Mouse (Mus musculus): ENCODE measurements around the gene Sncg. TPM values are rescaled to one million over a fixed set of nuclear protein-coding genes. Genes with fewer than 3 reads are reported as not detected.

Gene Sncg
- polyA plus RNA-seq, 1 experiment = 6.6 TPM

DNA sequence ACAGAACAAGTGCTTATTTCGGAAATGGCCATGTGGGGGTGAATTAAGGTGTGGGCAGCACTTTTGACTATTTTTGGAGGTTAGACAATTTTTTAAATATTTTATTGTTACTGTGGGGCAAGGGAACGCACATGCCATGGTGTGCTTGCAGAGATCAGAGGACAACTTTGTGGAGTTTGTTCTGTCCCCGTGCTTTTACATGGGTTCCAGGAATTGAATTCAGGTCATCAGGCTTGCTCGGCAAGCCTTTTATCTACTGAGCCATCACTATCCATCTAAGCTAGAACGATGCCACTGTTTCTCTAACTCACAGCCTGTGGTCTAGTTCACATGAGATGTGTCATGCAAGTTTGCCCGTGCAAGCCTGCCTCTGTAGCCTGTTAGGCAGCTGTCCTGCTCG, 26.3 kb downstream of the Sncg start:
- TF ChIP-seq CTCF (IDR thresholded peaks at IDR 0.05; ENCODE audit: borderline replicate concordance, insufficient read depth, low read length) (no peak), POLR2A (IDR thresholded peaks at IDR 0.05; ENCODE audit: low read depth, low read length) (no peak)
- H3K27ac ChIP-seq (ENCODE audit: insufficient read depth, low read length) = no peak overlapping the region
- H3K4me1 ChIP-seq (ENCODE audit: control insufficient read depth, insufficient read depth, low read length) = 0 out of 2 replicates have a peak, but pooled peaks cover 3% of the 10 kb centered on the region
- H3K4me3 ChIP-seq (ENCODE audit: insufficient read depth, low read length) = no peak overlapping the region

DNA sequence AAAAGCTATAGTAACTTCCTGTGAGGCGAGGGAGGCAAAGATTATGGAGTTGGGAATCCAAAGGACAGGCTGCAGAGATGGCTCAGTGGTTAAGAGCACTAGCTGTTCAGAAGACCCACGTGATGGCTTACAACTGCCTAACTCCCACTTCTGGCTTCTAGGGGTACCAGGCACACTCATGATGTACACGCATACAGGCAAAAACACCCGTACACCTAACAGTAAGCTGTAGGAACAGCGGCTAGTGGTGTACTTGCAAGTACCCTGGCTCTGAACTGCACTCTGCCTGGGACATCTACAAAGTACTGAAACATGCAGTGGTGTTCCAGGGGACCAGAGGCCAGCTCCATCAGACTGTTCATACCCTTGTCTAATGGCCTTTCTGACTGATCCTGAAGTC, 27.5 kb downstream of the Sncg start:
- no peak overlapping the region for H3K27ac ChIP-seq (ENCODE audit: insufficient read depth, low read length)
- 0 out of 2 replicates have a peak, but pooled peaks cover 3% of the 10 kb centered on the region for H3K4me1 ChIP-seq (ENCODE audit: control insufficient read depth, insufficient read depth, low read length)
- TF ChIP-seq POLR2A (IDR thresholded peaks at IDR 0.05; ENCODE audit: low read depth, low read length) (no peak), CTCF (IDR thresholded peaks at IDR 0.05; ENCODE audit: borderline replicate concordance, insufficient read depth, low read length) (no peak)
- no peak overlapping the region for H3K4me3 ChIP-seq (ENCODE audit: insufficient read depth, low read length)

DNA sequence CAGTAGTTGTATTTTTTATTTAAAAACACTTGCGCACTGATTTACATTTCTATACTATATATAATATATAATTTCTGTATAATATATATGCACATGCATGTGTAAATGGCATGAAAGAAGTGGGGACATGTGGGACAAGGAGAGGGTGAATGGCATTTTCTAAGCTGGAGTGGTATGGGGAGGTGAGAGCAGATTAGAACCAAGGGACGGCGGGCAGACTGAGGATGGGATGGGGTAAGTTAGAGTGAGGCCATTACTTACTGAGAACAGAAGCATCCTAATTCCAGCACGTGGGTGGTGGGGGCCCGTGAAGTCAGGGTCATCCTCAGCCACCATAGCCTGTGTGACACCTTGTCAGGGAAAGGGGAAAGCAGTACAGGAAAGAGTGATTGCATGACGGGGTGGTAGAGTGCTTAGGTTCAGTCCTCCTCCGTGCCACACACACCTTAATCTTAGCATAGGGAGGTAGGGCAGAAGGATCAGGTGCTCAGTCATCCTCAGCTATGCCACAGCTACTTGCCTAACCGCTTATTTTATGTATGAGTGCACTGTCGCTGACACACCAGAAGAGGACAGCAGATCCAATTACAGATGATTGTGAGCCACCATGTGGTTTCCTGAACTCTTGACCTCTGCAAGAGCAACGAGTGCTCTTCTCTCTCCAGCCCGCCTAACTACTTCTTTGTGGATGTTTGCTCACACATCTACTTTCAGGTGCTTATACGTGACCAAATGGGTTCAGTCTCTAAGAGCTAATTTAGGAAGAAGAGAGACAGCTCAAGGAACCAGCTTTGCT, 28.6 kb downstream of the Sncg start:
- TF ChIP-seq POLR2A (IDR thresholded peaks at IDR 0.05; ENCODE audit: low read depth, low read length) (no peak), CTCF (IDR thresholded peaks at IDR 0.05; ENCODE audit: borderline replicate concordance, insufficient read depth, low read length) (no peak)
- Histone ChIP-seq H3K4me3 (ENCODE audit: insufficient read depth, low read length) (no peak overlapping the region), H3K4me1 (ENCODE audit: control insufficient read depth, insufficient read depth, low read length) (0 out of 2 replicates have a peak, but pooled peaks cover 3% of the 10 kb centered on the region), H3K27ac (ENCODE audit: insufficient read depth, low read length) (no peak overlapping the region)

DNA sequence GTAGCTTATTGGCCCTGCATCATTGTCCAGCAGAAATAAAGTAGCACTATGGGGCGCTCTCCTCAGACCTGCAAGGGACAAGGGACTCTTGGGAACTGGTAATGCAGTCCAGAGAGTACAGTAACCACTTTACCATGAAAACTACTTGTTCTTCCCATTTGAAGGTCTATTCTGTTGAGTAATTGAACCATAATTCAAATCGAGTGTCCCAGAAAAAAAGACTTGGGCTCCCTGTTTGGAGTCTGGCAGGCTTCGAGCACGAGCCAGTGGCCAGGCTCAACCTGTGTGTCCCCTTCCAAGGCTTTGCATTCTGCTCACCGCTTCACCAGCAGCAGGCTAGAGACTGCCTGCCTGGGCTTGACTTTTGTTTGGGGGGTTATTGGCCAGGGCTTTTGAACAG, 30.2 kb downstream of the Sncg start:
- no peak overlapping the region for H3K27ac ChIP-seq (ENCODE audit: insufficient read depth, low read length)
- H3K4me3 ChIP-seq (ENCODE audit: insufficient read depth, low read length) = no peak overlapping the region
- TF ChIP-seq POLR2A (IDR thresholded peaks at IDR 0.05; ENCODE audit: low read depth, low read length) (no peak), CTCF (IDR thresholded peaks at IDR 0.05; ENCODE audit: borderline replicate concordance, insufficient read depth, low read length) (no peak)
- 0 out of 2 replicates have a peak, but pooled peaks cover 3% of the 10 kb centered on the region for H3K4me1 ChIP-seq (ENCODE audit: control insufficient read depth, insufficient read depth, low read length)

DNA sequence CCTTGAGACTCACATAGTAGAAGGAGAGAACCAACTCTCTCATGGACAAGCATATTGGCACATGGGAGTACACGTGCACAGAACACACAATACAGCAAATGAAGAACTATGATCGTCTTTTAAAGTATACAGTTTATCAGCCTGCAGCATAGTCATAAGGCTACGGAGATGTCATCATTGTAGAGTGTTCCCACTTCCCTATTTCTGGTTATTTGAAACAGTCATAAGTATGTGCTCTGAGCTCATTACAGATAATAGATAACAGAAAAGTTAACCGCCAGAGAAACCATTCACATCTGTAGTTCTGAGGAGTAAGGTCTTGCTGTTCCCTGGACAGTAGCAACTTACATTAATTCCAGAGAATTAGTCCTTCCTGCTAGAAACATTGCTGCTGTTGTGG, 31.5 kb downstream of the Sncg start:
- Histone ChIP-seq H3K27ac (ENCODE audit: insufficient read depth, low read length) (no peak overlapping the region), H3K4me3 (ENCODE audit: insufficient read depth, low read length) (no peak overlapping the region), H3K4me1 (ENCODE audit: control insufficient read depth, insufficient read depth, low read length) (0 out of 2 replicates have a peak, but pooled peaks cover 3% of the 10 kb centered on the region)
- TF ChIP-seq POLR2A (IDR thresholded peaks at IDR 0.05; ENCODE audit: low read depth, low read length) = no peak
- TF ChIP-seq CTCF (IDR thresholded peaks at IDR 0.05; ENCODE audit: borderline replicate concordance, insufficient read depth, low read length) = no peak

DNA sequence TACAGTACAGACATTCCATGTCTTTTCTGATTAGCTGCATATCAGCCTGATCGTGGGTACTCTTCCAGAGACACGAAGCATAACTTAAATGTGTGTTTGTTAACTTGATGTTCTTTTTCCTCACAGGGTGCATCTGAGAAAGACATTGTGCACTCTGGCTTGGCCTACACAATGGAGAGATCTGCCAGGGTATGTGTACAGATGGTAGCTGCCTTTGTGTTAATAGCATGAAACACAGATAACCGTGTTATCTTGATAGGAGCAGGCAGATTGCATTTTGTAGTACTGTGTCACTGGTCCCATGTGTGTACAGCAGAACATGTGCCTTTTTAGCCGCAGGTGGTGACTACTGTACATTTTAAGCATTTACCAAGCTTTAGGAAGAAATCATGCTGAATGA, 32.6 kb downstream of the Sncg start:
- TF ChIP-seq POLR2A (IDR thresholded peaks at IDR 0.05; ENCODE audit: low read depth, low read length) = no peak
- no peak for TF ChIP-seq CTCF (IDR thresholded peaks at IDR 0.05; ENCODE audit: borderline replicate concordance, insufficient read depth, low read length)
- H3K4me3 ChIP-seq (ENCODE audit: insufficient read depth, low read length) = no peak overlapping the region
- H3K4me1 ChIP-seq (ENCODE audit: control insufficient read depth, insufficient read depth, low read length) = 0 out of 2 replicates have a peak, but pooled peaks cover 3% of the 10 kb centered on the region
- H3K27ac ChIP-seq (ENCODE audit: insufficient read depth, low read length) = no peak overlapping the region

DNA sequence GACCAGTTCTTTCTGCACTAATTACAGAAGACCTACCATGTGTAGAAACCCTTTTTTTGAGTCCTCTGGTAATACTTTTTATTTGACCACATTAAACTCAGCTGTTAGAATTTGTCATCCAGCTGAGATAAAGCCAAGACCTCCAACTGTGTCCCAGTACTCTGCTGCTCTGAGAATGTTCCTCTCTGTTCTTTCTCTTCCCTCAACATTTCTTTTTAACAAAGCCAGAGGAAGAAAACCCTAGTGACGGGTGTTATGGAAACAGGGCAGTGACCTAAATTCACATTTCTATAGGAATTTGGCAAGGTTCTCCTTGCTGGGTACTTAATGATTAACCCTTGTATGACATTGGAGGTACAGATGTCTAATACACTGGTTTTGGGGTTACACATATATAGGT, 35.1 kb downstream of the Sncg start:
- Histone ChIP-seq H3K4me1 (ENCODE audit: control insufficient read depth, insufficient read depth, low read length) (no peaks in the 10 kb centered on the region), H3K4me3 (ENCODE audit: insufficient read depth, low read length) (no peak overlapping the region), H3K27ac (ENCODE audit: insufficient read depth, low read length) (no peak overlapping the region)
- no peak for TF ChIP-seq CTCF (IDR thresholded peaks at IDR 0.05; ENCODE audit: borderline replicate concordance, insufficient read depth, low read length)
- no peak for TF ChIP-seq POLR2A (IDR thresholded peaks at IDR 0.05; ENCODE audit: low read depth, low read length)

DNA sequence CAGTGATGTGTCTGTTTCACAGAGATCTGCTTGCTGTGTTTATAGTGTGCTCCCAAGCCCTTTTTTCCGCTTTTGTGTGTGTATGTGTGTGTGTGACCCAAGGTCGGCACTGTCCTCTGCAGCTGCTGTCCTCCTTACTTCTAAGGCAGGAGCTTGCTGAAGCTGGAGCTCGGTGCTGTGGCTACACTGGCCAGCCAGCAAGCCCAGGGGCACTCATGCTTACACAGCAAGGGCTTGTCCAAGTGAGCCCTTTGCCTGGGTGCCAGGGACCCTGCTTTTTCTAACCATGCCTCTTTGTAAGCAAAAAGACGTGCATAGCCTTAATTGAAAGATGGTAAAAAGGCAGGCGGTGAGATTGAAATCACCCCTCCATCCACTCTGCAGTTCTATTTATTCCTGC, 42.1 kb downstream of the Sncg start:
- TF ChIP-seq POLR2A (IDR thresholded peaks at IDR 0.05; ENCODE audit: low read depth, low read length) = no peak
- TF ChIP-seq CTCF (IDR thresholded peaks at IDR 0.05; ENCODE audit: borderline replicate concordance, insufficient read depth, low read length) = no peak
- Histone ChIP-seq H3K4me1 (ENCODE audit: control insufficient read depth, insufficient read depth, low read length) (no peaks in the 10 kb centered on the region), H3K4me3 (ENCODE audit: insufficient read depth, low read length) (no peak overlapping the region), H3K27ac (ENCODE audit: insufficient read depth, low read length) (no peak overlapping the region)

DNA sequence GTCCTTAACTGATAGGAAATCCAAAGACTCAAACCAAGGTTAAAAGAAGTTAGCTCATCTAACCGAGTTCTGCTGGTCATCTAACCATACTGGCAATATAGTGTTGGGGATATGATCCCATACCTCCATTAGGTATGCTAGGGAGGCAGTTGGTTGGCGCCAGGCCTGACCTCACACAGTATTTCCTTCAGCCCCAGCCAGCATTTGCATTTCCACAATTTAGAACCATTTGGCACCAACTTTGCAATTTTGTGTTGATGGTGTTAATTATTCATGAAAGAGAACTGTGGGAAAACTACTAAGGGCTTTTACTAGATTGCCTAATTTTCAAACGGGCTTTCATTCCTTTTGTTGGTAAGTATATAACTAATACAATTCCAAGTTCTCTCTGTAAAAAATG, 42.7 kb downstream of the Sncg start:
- no peak overlapping the region for H3K4me3 ChIP-seq (ENCODE audit: insufficient read depth, low read length)
- no peaks in the 10 kb centered on the region for H3K4me1 ChIP-seq (ENCODE audit: control insufficient read depth, insufficient read depth, low read length)
- no peak overlapping the region for H3K27ac ChIP-seq (ENCODE audit: insufficient read depth, low read length)
- TF ChIP-seq CTCF (IDR thresholded peaks at IDR 0.05; ENCODE audit: borderline replicate concordance, insufficient read depth, low read length) (no peak), POLR2A (IDR thresholded peaks at IDR 0.05; ENCODE audit: low read depth, low read length) (no peak)

DNA sequence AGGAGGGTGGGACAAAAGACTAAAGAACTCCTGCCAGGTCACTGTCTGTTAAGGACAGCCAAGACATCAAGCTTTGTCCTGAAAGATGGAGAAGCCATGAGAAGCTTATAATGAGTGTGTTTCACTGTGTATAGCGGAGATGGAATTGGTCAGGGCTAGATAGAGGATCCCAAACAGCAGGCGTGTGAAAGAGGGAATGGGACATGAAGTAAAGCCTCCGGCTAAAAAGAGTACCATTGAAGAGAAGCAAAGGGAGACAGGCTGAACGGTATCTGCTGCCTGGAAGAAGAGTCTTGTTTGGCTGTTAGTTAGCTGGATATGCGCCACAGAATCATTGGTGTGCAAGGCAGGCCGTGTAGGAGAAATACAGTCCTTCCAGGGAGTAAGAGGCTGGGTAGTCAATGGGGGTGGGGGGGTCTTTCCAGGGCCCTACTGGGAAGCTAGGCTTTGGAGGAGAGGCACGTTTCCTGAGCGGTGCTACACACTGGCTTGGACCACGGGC, 43.9 kb downstream of the Sncg start:
- H3K27ac ChIP-seq (ENCODE audit: insufficient read depth, low read length) = no peak overlapping the region
- TF ChIP-seq POLR2A (IDR thresholded peaks at IDR 0.05; ENCODE audit: low read depth, low read length) (no peak), CTCF (IDR thresholded peaks at IDR 0.05; ENCODE audit: borderline replicate concordance, insufficient read depth, low read length) (no peak)
- H3K4me3 ChIP-seq (ENCODE audit: insufficient read depth, low read length) = no peak overlapping the region
- H3K4me1 ChIP-seq (ENCODE audit: control insufficient read depth, insufficient read depth, low read length) = no peaks in the 10 kb centered on the region

Measured in embryonic fibroblast, embryonic 13.5 days (primary cell).